Mouse (Mus musculus) heart, embryonic 10.5 days (tissue): Measurements from ENCODE around the gene Kcnk4. TPM values are rescaled to one million over a fixed set of nuclear protein-coding genes. Genes with fewer than 3 reads are reported as not detected.
A peak's percentile ranks its signal among the peaks of the same experiment; 100 is the strongest.
"Not testable (repeated sequence)": the region's sequence is repeated elsewhere in the genome, so short reads cannot be mapped to it uniquely, and the experiment has no call there.

Source experiments
- DNase-seq: peaks from one replicate; pipeline ENCODE4 v3.0.0-alpha.2; 2017; ENCODE audit warnings: low spot score
- H3K27ac ChIP-seq: fragments of 300-500 bp; sonication (generic); 2 replicates; pipeline ENCODE4 v1.5.1; 2016; ENCODE audit warnings: mild to moderate bottlenecking
- H3K27me3 ChIP-seq: fragments of 300-500 bp; sonication (generic); 2 replicates; pipeline ENCODE4 v1.6.1; 2016; ENCODE audit warnings: mild to moderate bottlenecking; ENCODE audit not compliant: poor library complexity, insufficient read depth, severe bottlenecking
- H3K36me3 ChIP-seq: fragments of 300-500 bp; sonication (generic); 2 replicates; pipeline ENCODE4 v1.6.1; 2016; ENCODE audit warnings: mild to moderate bottlenecking, moderate library complexity
- H3K4me1 ChIP-seq: fragments of 300-500 bp; sonication (generic); 2 replicates; pipeline ENCODE4 v1.6.1; 2016; ENCODE audit warnings: mild to moderate bottlenecking
- H3K4me3 ChIP-seq: fragments of 300-500 bp; sonication (generic); 2 replicates; pipeline ENCODE4 v1.5.1; 2016; ENCODE audit warnings: mild to moderate bottlenecking, moderate library complexity
- H3K9me3 ChIP-seq: fragments of 300-500 bp; sonication (generic); 2 replicates; pipeline ENCODE4 v1.6.1; 2016; ENCODE audit warnings: mild to moderate bottlenecking, moderate library complexity
- WGBS: fragments of 180-500 bp; shearing (Covaris S2); methylation state at CpG from one replicate; pipeline ENCODE4 v1.1.7; 2016; 5-methylcytosine and 5-hydroxymethylcytosine counted together
- microRNA-seq: library from miRNA; unstranded; fragments of <30 nt; microRNA quantifications from one replicate; pipeline ENCODE4, GENCODE M21; 2017
- polyA plus RNA-seq: library from polyadenylated mRNA; unstranded; fragments of >200 nt; fragmentation: Nextera tagmentation; extraction: Ambion mirVana; gene quantifications from 2 replicates; pipeline ENCODE4 v1.2.1, GENCODE M21; 2016

Gene Kcnk4
- polyA plus RNA-seq, 1 experiment from 2014 or later: 0.25 TPM

DNA sequence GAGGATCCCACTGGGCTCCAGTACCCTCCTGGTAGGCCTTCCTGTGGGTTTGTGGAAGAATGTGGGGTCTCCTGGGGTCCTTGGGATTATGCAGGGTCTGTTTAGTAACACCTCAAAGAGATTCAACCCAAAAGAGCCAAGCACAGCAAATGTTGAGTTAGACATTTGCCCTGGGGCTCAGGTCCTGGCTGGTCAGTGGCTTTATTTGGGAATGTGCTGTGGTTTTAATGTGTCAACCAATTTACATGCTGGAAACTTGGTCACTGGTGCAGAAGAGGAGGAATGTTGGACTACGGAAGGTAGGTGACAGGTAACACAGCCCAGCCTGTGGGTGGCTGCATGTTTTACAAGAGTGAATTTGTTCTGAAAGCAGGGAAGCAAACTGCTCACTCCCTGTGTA lies 31.3 kb downstream of the Kcnk4 start:
- Histone ChIP-seq H3K4me3 (no peak overlapping the region), H3K36me3 (peaks cover 33% of the 10 kb centered on the region), H3K27ac (no peak overlapping the region), H3K4me1 (peaks cover 8% of the 10 kb centered on the region), H3K9me3 (0 out of 2 replicates have a peak, but pooled peaks cover 5% of the 10 kb centered on the region), H3K27me3 (no peaks in the 10 kb centered on the region)
- 97% methylated on average over 1 of the region's 1 CpGs for WGBS
- peak; percentile 50 for DNase-seq

DNA sequence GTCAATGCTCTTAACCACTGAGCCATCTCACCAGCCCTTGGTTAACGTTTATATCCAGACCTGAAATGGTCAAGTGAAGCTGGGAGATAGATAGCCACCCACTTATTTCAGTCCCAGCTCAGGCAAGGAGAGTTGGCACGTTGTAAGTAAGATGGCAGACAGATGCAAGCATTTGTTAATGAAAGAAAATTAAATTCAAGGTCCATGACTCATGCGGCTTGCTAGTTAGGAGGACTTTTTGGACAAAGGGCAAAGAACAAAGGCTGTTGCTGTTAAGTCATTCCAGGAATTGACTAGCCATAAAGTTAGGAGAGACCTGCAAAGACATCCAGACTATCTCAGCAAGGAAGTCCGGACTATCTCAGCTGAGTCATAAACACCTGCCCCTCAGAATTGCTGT lies 34.7 kb downstream of the Kcnk4 start:
- Histone ChIP-seq H3K4me1 (no peaks in the 10 kb centered on the region), H3K36me3 (peaks cover 6% of the 10 kb centered on the region; the same call in 1 of the 2 replicates), H3K9me3 (0 out of 2 replicates have a peak, but pooled peaks cover 13% of the 10 kb centered on the region), H3K4me3 (no peak overlapping the region), H3K27ac (no peak overlapping the region), H3K27me3 (no peaks in the 10 kb centered on the region)
- 82% methylated on average over 4 of the region's 4 CpGs for WGBS
- DNase-seq: peak; percentile 16

DNA sequence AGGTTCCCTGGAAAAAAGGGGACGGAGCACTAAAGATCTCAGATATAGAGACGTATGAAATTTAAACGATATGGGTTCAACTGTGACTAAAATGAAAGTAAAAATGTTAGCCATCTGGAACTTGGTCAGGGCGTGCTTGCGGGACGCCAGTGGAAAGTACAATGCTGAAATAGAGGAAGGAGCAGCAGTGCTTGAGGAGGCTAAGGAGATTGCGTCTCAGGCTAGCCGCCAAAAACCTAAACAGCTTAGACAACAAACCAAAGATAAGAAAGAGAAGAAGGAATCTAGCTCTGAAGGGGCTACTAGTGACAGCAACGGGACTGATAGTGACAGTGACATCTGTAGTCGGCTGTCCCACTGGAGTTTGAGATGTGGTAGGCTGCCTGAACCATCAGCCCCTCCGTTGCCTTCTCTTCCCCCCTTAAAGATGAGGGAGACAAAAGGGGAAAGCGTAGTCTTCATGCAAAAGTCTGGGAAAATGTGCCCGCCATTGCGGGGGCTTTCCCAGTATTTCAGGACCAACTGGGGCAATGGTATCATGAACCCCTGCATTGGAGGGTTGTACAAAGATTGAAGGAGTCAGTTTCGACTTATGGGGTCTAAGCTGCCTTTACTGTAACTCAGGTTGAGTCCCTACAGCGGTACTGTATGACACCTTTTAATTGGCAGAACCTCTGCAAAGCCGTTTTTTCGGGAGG lies 38.6 kb downstream of the Kcnk4 start:
- not testable (repeated sequence) for H3K27ac ChIP-seq, H3K36me3 ChIP-seq, H3K4me3 ChIP-seq, H3K27me3 ChIP-seq, H3K4me1 ChIP-seq
- H3K9me3 ChIP-seq: 0 out of 2 replicates have a peak, but pooled peaks cover 13% of the 10 kb centered on the region
- WGBS: 79% methylated on average over 18 of the region's 18 CpGs
- peak; percentile 72 for DNase-seq

DNA sequence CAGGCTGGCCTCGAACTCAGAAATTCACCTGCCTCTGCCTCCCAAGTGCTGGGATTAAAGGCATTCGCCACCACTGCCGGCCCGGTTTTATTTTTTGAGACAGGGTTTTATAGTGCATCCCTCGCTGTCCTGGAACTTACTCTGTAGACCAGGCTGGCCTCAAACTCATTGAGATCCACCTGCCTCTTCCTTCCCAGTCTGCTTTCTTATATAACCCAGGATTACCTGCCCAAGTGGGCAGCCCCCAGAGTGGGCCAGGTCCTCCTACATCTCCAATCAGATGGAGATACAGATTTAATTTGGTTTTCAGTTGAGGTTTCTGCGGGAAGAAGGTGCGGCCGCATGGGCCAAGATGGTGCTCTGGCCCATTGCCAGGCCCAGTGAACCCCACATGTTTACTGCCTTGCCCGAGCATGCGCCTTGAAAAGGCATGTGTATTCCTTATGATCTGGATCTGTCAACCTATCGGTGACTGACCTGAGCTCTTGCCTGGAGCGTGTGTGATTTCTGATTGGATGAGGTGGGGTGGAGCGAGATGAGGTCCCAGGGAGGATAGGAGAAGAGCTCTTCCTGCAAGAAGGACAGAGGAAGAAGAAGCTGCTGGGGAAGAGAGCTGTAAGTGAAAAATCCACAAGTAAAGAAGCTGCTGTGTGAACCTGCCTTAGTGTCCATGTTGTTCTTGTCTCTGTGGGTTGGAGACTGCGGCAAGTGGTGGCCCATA lies 40.4 kb downstream of the Kcnk4 start:
- H3K4me3 ChIP-seq: no peak overlapping the region
- no peaks in the 10 kb centered on the region for H3K36me3 ChIP-seq
- H3K9me3 ChIP-seq: 0 out of 2 replicates have a peak, but pooled peaks cover 8% of the 10 kb centered on the region
- 88% methylated on average over 14 of the region's 14 CpGs for WGBS
- no peaks in the 10 kb centered on the region for H3K27me3 ChIP-seq
- no peaks in the 10 kb centered on the region for H3K4me1 ChIP-seq
- DNase-seq: peak; percentile 53
- H3K27ac ChIP-seq: no peak overlapping the region

DNA sequence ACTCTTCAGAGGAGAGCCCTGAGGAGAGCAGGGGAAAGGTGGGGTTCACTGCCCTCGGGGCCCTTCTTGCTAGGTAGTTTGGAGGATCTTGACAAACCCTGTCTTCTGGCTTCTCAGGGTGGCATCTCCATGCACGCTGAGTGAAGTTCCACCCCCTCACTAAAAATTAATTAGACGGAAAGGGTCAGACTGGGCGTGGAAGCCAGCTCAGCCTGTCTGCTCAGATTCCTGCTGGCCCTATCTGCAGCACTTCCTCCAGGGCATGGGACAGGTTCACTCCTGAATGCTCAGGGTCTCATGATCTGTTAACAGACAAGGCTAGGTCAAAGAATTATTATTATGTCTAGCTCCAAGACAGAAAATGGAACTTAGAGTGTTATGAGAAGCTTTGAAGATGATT lies 41.8 kb downstream of the Kcnk4 start:
- no peaks in the 10 kb centered on the region for H3K4me1 ChIP-seq
- DNase-seq: peak; percentile 51
- H3K27ac ChIP-seq: no peak overlapping the region
- 54% methylated on average over 4 of the region's 4 CpGs for WGBS
- 0 out of 2 replicates have a peak, but pooled peaks cover 8% of the 10 kb centered on the region for H3K9me3 ChIP-seq
- no peaks in the 10 kb centered on the region for H3K27me3 ChIP-seq
- no peak overlapping the region for H3K4me3 ChIP-seq
- H3K36me3 ChIP-seq: no peaks in the 10 kb centered on the region

DNA sequence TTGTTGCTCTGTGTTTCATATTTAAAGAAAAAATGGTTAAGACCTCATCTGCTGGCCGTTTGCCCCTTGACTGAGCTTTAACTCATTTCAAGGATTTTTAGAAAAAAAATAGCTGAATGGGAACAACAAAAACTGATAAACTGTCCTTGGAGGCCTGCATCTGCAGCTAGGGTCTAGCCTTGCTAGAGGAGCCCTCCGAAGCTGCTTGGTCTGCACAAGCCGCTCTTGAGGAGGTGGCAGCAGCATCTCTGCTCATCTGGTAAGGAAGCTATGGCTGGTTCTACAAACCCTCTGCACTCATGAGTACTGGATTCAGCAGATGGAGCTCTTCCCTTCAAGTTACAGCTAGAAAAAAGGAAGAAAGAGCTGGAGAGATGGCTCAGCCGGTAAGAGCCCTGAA lies 56.4 kb downstream of the Kcnk4 start:
- Histone ChIP-seq H3K36me3 (no peaks in the 10 kb centered on the region), H3K27ac (no peak overlapping the region), H3K4me1 (no peaks in the 10 kb centered on the region), H3K4me3 (no peak overlapping the region), H3K9me3 (no peaks in the 10 kb centered on the region), H3K27me3 (no peaks in the 10 kb centered on the region)
- 78% methylated on average over 4 of the region's 4 CpGs for WGBS
- no peak for DNase-seq

DNA sequence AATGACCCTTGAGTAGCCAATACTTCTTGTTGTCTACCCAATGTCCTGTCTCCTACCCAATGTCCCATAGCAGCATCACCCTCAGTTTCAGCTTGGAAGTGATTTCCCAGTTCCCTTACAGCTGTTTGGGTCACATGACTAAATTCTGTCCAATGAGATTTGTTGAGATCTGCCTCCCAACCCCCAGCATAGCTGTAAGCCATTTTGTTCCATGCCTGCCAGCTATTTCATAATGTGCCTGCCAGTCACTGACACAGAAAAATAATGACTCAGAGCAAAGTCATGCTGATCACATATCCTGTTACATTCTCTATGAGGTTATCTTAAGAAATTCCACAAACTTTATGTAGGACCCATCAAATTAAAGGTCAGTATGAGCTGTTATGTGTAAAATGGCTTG lies 57.5 kb downstream of the Kcnk4 start:
- Histone ChIP-seq H3K9me3 (no peaks in the 10 kb centered on the region), H3K27ac (no peak overlapping the region), H3K36me3 (no peaks in the 10 kb centered on the region), H3K4me1 (no peaks in the 10 kb centered on the region), H3K27me3 (no peaks in the 10 kb centered on the region), H3K4me3 (no peak overlapping the region)
- DNase-seq: no peak

DNA sequence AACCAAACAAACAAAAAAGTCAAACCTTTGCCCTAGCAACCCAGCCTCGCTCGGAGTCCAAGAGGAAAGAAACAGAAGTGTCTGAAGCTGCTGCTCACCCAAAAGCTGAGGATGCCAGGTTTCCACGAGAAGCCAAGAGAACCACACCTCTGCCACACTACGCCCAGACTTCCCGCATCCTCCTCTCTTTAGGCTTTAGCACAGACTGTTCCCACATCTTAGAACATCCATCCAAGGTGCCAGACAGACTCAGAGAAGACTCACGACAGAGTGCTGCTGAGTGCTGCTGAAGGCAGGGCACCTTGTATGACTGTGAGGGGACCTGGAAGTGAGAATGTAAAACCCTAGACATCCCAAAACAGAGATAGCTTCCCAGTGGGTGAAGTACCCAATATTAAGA lies 58.5 kb downstream of the Kcnk4 start:
- no peaks in the 10 kb centered on the region for H3K36me3 ChIP-seq
- H3K4me1 ChIP-seq: no peaks in the 10 kb centered on the region
- no peak for DNase-seq
- H3K4me3 ChIP-seq: no peak overlapping the region
- H3K27me3 ChIP-seq: no peaks in the 10 kb centered on the region
- no peaks in the 10 kb centered on the region for H3K9me3 ChIP-seq
- no peak overlapping the region for H3K27ac ChIP-seq
- WGBS: 80% methylated on average over 6 of the region's 6 CpGs

DNA sequence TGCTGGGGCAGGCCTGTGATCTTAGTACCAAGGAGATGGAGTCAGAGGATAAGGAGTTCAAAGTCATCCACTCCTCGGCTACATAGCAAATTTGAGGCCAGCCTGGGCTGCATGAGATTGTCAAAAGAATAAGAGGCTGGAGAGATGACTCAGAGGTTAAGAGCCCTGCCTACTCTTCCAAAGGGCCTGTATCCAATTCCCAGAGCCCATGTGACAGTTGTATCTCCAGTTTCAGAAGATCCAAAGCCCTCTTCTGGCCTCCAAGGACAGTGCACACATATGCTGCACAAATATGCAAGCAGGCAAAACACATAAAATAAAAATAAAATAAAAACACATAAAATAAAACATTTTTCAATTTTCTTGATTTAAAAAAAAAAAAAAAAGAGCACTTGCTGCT lies 60.1 kb downstream of the Kcnk4 start:
- WGBS: 70% methylated on average over 1 of the region's 1 CpGs

More for the DNA sequence above, 60.1 kb downstream of the Kcnk4 start:
- Histone ChIP-seq H3K27ac (no peak overlapping the region), H3K36me3 (no peaks in the 10 kb centered on the region), H3K9me3 (no peaks in the 10 kb centered on the region), H3K4me1 (peaks cover 3% of the 10 kb centered on the region), H3K27me3 (no peaks in the 10 kb centered on the region), H3K4me3 (no peak overlapping the region)
- DNase-seq: no peak

Small RNA genes lying within 50 kb of the gene (microRNA-seq; reads per million reads assigned to microRNA genes)
- gene Mir6990: 2.3 reads per million

Other genes starting within 250 kb of the Kcnk4 start
- gene Rps6ka4, start 93.9 kb downstream of the Kcnk4 start, polyA plus RNA-seq: 10.1 and 14.7 TPM in 2 replicates
- gene Ccdc88b, start 76.3 kb downstream of the Kcnk4 start, polyA plus RNA-seq: 0.38 and 0.63 TPM in 2 replicates
- 89.9 and 116 TPM in 2 replicates for gene Trmt112, start 24.8 kb downstream of the Kcnk4 start, polyA plus RNA-seq
- 166 and 169 TPM in 2 replicates for gene Prdx5, start 24.4 kb downstream of the Kcnk4 start, polyA plus RNA-seq
- 23.1 and 29.4 TPM in 2 replicates for gene Esrra, start 12.7 kb downstream of the Kcnk4 start, polyA plus RNA-seq
- gene Catsperz, start 9.1 kb downstream of the Kcnk4 start, polyA plus RNA-seq: 2.3 and 2.4 TPM in 2 replicates
- 61.3 and 62.0 TPM in 2 replicates for gene Bad, start 7.3 kb upstream of the Kcnk4 start, polyA plus RNA-seq
- gene Gpr137, start 8.0 kb upstream of the Kcnk4 start, polyA plus RNA-seq: 20.3 and 23.3 TPM in 2 replicates
- gene Ppp1r14b, start 40.5 kb upstream of the Kcnk4 start, polyA plus RNA-seq: 169 and 191 TPM in 2 replicates
- 26.1 and 31.9 TPM in 2 replicates for gene Plcb3, start 42.0 kb upstream of the Kcnk4 start, polyA plus RNA-seq
- 110 and 131 TPM in 2 replicates for gene Fkbp2, start 46.0 kb upstream of the Kcnk4 start, polyA plus RNA-seq
- gene Vegfb, start 53.1 kb upstream of the Kcnk4 start, polyA plus RNA-seq: 53.0 and 94.1 TPM in 2 replicates
- gene Dnajc4, start 58.1 kb upstream of the Kcnk4 start, polyA plus RNA-seq: 24.6 and 29.5 TPM in 2 replicates
- gene Nudt22, start 61.6 kb upstream of the Kcnk4 start, polyA plus RNA-seq: 23.9 and 25.2 TPM in 2 replicates
- gene Trpt1, start 61.6 kb upstream of the Kcnk4 start, polyA plus RNA-seq: 11.3 and 16.7 TPM in 2 replicates
- 10.6 and 22.7 TPM in 2 replicates for gene Fermt3, start 85.0 kb upstream of the Kcnk4 start, polyA plus RNA-seq
- 320 and 388 TPM in 2 replicates for gene Stip1, start 105.5 kb upstream of the Kcnk4 start, polyA plus RNA-seq
- gene Macrod1, start 122.3 kb upstream of the Kcnk4 start, polyA plus RNA-seq: 8.0 and 12.4 TPM in 2 replicates
- 0.53 and 1.0 TPM in 2 replicates for gene Flrt1, start 171.2 kb upstream of the Kcnk4 start, polyA plus RNA-seq